Mouse (Mus musculus) layer of hippocampus, adult 18-20 months (tissue): ENCODE measurements at regions not wholly inside any gene's neighbourhood (a gene's known extent, or its start where the extent isn't known, plus 50 kb on each side); places are given as distances from the start of the nearest gene placed in this dataset.
A peak's percentile ranks its signal among the peaks of the same experiment; 100 is the strongest.
"Not testable (repeated sequence)": the region's sequence is repeated elsewhere in the genome, so short reads cannot be mapped to it uniquely, and the experiment has no call there.

ENCODE experiments used
- DNase-seq, 2 experiments: peaks; one replicate each; pipeline ENCODE4 v3.0.0; 2022; ENCODE audit warnings: low spot score in 2 of 2

GRCm38 (mm10) chr9:51660908-51661874 lies 103.9 kb upstream of the Arhgap20 start:
- DNase-seq, result peak in 1 of 2 experiments; percentile 29

GRCm38 (mm10) chr9:51661911-51662310 lies 103.2 kb upstream of the Arhgap20 start:
- no peak for DNase-seq

- DNase-seq, result no peak
Measured at GRCm38 (mm10) chr9:51664353-51664752, 100.8 kb upstream of the Arhgap20 start.

- no peak for DNase-seq
Measured at GRCm38 (mm10) chr9:51664876-51665275, 100.3 kb upstream of the Arhgap20 start.

GRCm38 (mm10) chr9:51668976-51669375 lies 96.2 kb upstream of the Arhgap20 start:
- not testable (repeated sequence) for DNase-seq

GRCm38 (mm10) chr9:51670531-51670930 lies 94.6 kb upstream of the Arhgap20 start:
- no peak for DNase-seq

- peak in 1 of 2 experiments; percentile 2 for DNase-seq
Measured at GRCm38 (mm10) chr9:51686536-51686935, 78.6 kb upstream of the Arhgap20 start.

- DNase-seq, result no peak
Measured at GRCm38 (mm10) chr9:51714326-51714725, 50.8 kb upstream of the Arhgap20 start.
